Mouse (Mus musculus): ENCODE results near the gene Etv4. TPM values are rescaled to one million over a fixed set of nuclear protein-coding genes. Genes with fewer than 3 reads are reported as not detected.

The Etv4 gene
- polyA plus RNA-seq (2015; fragmentation: Illumina TruSeq; extraction: RNeasy Lipid Tissue Mini Kit (QIAGEN cat#74804); ENCODE audit: low read depth, low replicate concordance) = 14.5 TPM

GRCm38 (mm10) chr11:101785143-101785851, at the start of gene Etv4:
TSS of gene Etv4 (minus strand) at chr11:101785371.

GRCm38 (mm10) chr11:101732518-101733440, 52.4 kb downstream of the Etv4 start, which contains the start of gene Dhx8:
TSS of gene Dhx8 (plus strand) at chr11:101732919.

Other genes starting within 250 kb of the Etv4 start
- 0.70 TPM for gene Brca1, start 233.4 kb downstream of the Etv4 start, polyA plus RNA-seq (2015; fragmentation: Illumina TruSeq; extraction: RNeasy Lipid Tissue Mini Kit (QIAGEN cat#74804); ENCODE audit: low read depth, low replicate concordance)
- gene Nbr1, start 233.2 kb downstream of the Etv4 start, polyA plus RNA-seq (2015; fragmentation: Illumina TruSeq; extraction: RNeasy Lipid Tissue Mini Kit (QIAGEN cat#74804); ENCODE audit: low read depth, low replicate concordance) = 110 TPM
- gene Tmem106a, start 203.1 kb downstream of the Etv4 start, polyA plus RNA-seq (2015; fragmentation: Illumina TruSeq; extraction: RNeasy Lipid Tissue Mini Kit (QIAGEN cat#74804); ENCODE audit: low read depth, low replicate concordance) = 1.1 TPM
- not detected for gene Gm11634, start 186.1 kb downstream of the Etv4 start, polyA plus RNA-seq (2015; fragmentation: Illumina TruSeq; extraction: RNeasy Lipid Tissue Mini Kit (QIAGEN cat#74804); ENCODE audit: low read depth, low replicate concordance)
- 9.0 TPM for gene Rdm1, start 158.2 kb downstream of the Etv4 start, polyA plus RNA-seq (2015; fragmentation: Illumina TruSeq; extraction: RNeasy Lipid Tissue Mini Kit (QIAGEN cat#74804); ENCODE audit: low read depth, low replicate concordance)
- 36.1 TPM for gene Arl4d, start 119.8 kb downstream of the Etv4 start, polyA plus RNA-seq (2015; fragmentation: Illumina TruSeq; extraction: RNeasy Lipid Tissue Mini Kit (QIAGEN cat#74804); ENCODE audit: low read depth, low replicate concordance)
- 20.0 TPM for gene Dhx8, start 52.5 kb downstream of the Etv4 start, polyA plus RNA-seq (2015; fragmentation: Illumina TruSeq; extraction: RNeasy Lipid Tissue Mini Kit (QIAGEN cat#74804); ENCODE audit: low read depth, low replicate concordance)
- gene Meox1, start 109.0 kb upstream of the Etv4 start, polyA plus RNA-seq (2015; fragmentation: Illumina TruSeq; extraction: RNeasy Lipid Tissue Mini Kit (QIAGEN cat#74804); ENCODE audit: low read depth, low replicate concordance) = 0.79 TPM
- not detected for gene Sost, start 181.6 kb upstream of the Etv4 start, polyA plus RNA-seq (2015; fragmentation: Illumina TruSeq; extraction: RNeasy Lipid Tissue Mini Kit (QIAGEN cat#74804); ENCODE audit: low read depth, low replicate concordance)
- gene Cfap97d1, start 198.9 kb upstream of the Etv4 start, polyA plus RNA-seq (2015; fragmentation: Illumina TruSeq; extraction: RNeasy Lipid Tissue Mini Kit (QIAGEN cat#74804); ENCODE audit: low read depth, low replicate concordance) = not detected
- gene Dusp3, start 201.6 kb upstream of the Etv4 start, polyA plus RNA-seq (2015; fragmentation: Illumina TruSeq; extraction: RNeasy Lipid Tissue Mini Kit (QIAGEN cat#74804); ENCODE audit: low read depth, low replicate concordance) = 151 TPM
- gene Mpp3, start 243.1 kb upstream of the Etv4 start, polyA plus RNA-seq (2015; fragmentation: Illumina TruSeq; extraction: RNeasy Lipid Tissue Mini Kit (QIAGEN cat#74804); ENCODE audit: low read depth, low replicate concordance) = 42.1 TPM